Mouse (Mus musculus): ENCODE measurements around the gene Morf4l2. TPM values are rescaled to one million over a fixed set of nuclear protein-coding genes. Genes with fewer than 3 reads are reported as not detected.
"Not testable (repeated sequence)": the region's sequence is repeated elsewhere in the genome, so short reads cannot be mapped to it uniquely, and the experiment has no call there.

Gene Morf4l2
- 100 to 1,000 TPM; 428 to 458 TPM for total RNA-seq (2021)

DNA sequence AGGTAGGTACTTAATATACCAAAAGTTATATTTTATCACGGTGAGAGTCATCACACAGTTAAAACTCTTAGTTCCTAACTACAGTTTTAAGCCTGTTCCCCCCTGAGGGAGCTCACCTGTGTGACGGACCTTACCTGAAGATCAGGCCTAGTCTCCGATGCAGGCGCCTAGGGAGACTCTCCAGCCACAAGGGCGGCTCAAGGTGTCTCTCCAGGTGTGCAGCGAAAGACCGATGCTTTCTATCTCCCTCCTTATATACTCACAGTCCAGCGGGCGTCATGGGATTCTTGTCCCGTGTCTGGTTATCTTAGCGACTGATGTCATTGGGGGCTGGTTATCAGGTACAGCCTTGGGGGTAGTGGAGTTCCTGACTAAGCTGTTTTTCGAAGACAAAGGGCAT lies at the start of gene Morf4l2:
TSS of gene Morf4l2 (minus strand) at position 232 of the 400 bp plus-strand sequence.
- intact Hi-C loops (cut with DNase I), result loop anchor here (5.0 kb wide), 1 partner anchor 274 kb away; no protein-coding TSS in a partner anchor
- DNase-seq, result no peak

- no peak for DNase-seq
- intact Hi-C loops (cut with DNase I), result no loop called here
Observed at GRCm38 (mm10) chrX:136789446-136789845, 46.0 kb upstream of the Morf4l2 start.

DNA sequence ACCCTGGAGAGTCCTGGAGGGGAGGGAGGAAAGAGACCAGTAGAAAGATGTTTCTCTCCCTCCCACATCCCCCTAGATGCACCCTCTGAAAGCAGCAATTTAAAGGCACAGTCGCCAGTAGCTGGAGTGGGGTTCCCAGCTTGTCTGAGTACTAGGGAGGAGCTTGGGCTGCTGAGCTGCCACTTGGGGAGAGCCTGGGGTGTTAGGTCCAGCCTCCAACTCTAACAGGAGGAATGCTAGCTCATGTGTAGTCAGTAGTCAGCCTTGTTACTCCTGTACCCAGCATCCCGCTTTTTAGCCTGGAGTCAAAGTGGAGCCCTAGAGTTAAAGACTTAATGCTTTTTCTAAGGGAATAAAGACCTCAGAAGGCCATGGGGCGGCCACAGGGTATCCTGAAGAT lies 36.6 kb upstream of the Morf4l2 start, which contains the start of gene Glra4:
TSS of gene Glra4 (minus strand) at position 101 of the 400 bp plus-strand sequence.
- DNase-seq, result no peak
- intact Hi-C loops (cut with DNase I), result no loop called here

- no peak for DNase-seq
- intact Hi-C loops (cut with DNase I), result no loop called here
Observed at GRCm38 (mm10) chrX:136779262-136779661, 35.8 kb upstream of the Morf4l2 start.

GRCm38 (mm10) chrX:136778046-136778445 lies 34.6 kb upstream of the Morf4l2 start:
- intact Hi-C loops (cut with DNase I), result no loop called here
- DNase-seq, result peak; percentile 56

- DNase-seq, result peak; percentile 7
- intact Hi-C loops (cut with DNase I), result no loop called here
Observed at GRCm38 (mm10) chrX:136773035-136773434, 29.5 kb upstream of the Morf4l2 start.

- intact Hi-C loops (cut with DNase I), result no loop called here
- DNase-seq, result no peak
Observed at GRCm38 (mm10) chrX:136761103-136762074, 17.9 kb upstream of the Morf4l2 start.

DNA sequence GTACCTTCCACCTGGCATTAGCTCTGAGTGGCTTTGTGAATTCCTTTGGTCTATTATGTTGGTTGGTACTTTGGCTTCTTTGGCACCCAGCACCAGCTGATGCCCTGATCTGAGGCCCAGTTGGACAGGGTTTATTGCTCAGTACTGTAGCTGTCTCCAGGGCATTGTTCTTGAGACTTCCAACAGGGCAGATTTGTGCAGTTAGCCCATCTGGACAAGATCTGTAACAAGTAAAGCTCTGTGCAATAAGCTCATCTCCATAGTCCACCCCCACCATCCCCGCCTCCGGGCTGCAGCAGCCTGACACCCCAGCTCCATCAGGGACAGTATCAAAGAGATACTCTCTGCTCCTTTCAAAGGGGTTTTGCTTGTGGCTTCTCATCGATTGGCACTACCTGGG lies 12.0 kb upstream of the Morf4l2 start:
- intact Hi-C loops (cut with DNase I), result no loop called here
- no peak for DNase-seq

GRCm38 (mm10) chrX:136749329-136749728 lies 5.8 kb upstream of the Morf4l2 start:
- DNase-seq, result no peak
- intact Hi-C loops (cut with DNase I), result no loop called here

GRCm38 (mm10) chrX:136744663-136745062 lies 1.2 kb upstream of the Morf4l2 start:
- no peak for DNase-seq
- intact Hi-C loops (cut with DNase I), result loop anchor here (5.0 kb wide), 1 partner anchor 273 kb away; no protein-coding TSS in a partner anchor

DNA sequence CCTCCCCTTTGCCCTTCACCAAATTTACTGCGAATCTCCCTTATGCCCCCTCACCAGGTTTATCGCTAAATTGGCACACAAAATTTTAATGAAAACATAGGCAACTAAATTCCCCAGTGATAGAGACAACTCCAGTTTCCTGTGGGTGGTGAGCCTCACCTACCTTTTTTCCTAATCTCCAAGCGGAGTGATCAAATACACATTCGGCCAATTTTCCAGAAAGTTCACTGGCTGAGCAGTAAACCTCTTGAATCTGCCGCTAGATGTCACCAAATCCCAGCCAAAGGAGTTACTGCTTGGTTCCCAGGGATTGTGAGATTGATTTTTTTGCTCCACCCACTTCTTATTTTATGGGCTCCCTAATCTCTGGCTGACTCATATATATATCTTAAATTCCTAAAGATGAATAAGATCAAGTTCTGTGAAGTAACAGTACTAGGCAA lies 808 bp downstream of the Morf4l2 start:
- intact Hi-C loops (cut with DNase I), result loop anchor here (5.0 kb wide), 1 partner anchor 275 kb away; no protein-coding TSS in a partner anchor

GRCm38 (mm10) chrX:136742241-136742640 lies 1.2 kb downstream of the Morf4l2 start:
- intact Hi-C loops (cut with DNase I), result loop anchor here (5.0 kb wide), 1 partner anchor 275 kb away; no protein-coding TSS in a partner anchor
- peak; percentile 1 for DNase-seq

More for the DNA sequence above, 808 bp downstream of the Morf4l2 start:
- peak; percentile 55 for DNase-seq

DNA sequence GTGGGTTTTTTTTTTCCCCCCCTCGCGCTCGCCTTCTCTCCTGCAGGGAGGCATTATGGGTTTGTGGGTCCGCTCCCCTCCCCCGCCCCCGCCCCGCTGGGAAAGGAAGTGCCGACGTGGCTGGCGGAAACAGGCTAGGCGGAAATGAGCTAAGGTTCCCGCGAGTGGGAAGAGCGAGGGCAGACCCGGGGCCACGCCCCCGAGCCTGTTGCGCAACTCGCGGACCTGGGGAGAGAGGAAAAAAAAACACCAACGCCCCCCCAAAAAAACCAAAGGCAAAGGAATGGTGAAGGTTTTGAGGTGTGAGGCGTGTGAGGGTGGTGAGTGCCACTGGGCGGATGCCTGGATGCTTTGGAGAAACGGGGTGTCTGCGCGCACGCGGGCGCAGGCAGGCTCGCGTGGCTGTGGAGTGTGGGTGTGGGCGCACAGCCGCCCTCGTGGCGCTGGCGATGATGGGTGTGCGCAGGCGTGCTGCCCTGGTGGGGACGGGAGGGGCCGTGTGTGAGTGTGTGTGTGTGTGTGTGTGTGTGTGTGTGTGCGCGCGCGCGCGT lies 1.8 kb downstream of the Morf4l2 start:
- peak; percentile 81 for DNase-seq
- intact Hi-C loops (cut with DNase I), result loop anchor here (5.0 kb wide), 1 partner anchor 276 kb away; no protein-coding TSS in a partner anchor

DNA sequence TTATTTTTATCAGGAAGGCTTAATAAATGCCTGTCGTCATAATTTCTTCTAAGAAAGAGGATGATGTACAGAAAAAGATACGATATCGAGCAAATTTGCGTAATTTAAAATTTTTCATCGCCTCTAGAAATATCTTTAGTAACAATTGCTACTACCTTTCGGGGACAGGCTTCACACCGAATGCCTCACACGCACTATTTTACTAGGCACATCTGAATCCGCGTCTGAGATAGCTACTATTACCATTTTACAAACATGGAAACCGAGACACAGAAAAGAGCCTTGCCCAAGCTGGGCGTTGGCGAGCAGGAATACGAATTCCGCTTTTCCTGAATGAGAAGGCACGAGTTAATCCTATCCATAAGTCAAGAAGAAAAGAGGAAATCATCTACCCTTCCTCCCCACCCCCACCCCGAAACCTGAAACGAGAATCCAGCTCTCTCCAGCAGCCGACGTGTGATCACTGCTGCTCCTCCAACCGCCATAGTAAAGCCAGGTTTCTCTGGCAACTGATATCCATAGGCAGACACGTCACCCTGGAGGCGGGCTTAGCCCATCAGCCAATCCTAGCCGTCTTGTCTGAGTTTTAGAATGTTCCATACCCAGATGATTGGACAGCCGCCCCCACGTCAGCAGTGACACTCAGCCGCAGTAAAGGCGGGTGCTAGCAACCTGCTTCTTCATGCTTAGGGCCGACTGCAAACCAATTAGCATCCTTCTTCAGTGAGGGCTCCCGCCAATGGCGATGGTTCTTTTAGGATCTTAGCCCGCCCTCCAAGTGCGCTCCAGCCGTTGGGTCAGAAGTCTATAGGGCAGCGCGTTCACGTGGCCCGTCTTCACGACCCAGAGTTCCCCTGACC lies 2.5 kb downstream of the Morf4l2 start:
- DNase-seq, result peak; percentile 94
- intact Hi-C loops (cut with DNase I), result loop anchor here (5.0 kb wide), 1 partner anchor 276 kb away; no protein-coding TSS in a partner anchor

- peak; percentile 11 for DNase-seq
- intact Hi-C loops (cut with DNase I), result loop anchor here (5.0 kb wide), 1 partner anchor 277 kb away; no protein-coding TSS in a partner anchor
Observed at GRCm38 (mm10) chrX:136740087-136740790, 3.3 kb downstream of the Morf4l2 start.

GRCm38 (mm10) chrX:136732016-136732415 lies 11.5 kb downstream of the Morf4l2 start:
- intact Hi-C loops (cut with DNase I), result loop anchor here (10.0 kb wide), 1 partner anchor 107 kb away; no protein-coding TSS in a partner anchor
- no peak for DNase-seq

GRCm38 (mm10) chrX:136714742-136715474 lies 28.6 kb downstream of the Morf4l2 start:
- DNase-seq; intact Hi-C loops (cut with DNase I): not testable (repeated sequence)

- intact Hi-C loops (cut with DNase I), result no loop called here
- DNase-seq, result peak; percentile 3
Observed at GRCm38 (mm10) chrX:136708782-136709181, 34.7 kb downstream of the Morf4l2 start.

DNA sequence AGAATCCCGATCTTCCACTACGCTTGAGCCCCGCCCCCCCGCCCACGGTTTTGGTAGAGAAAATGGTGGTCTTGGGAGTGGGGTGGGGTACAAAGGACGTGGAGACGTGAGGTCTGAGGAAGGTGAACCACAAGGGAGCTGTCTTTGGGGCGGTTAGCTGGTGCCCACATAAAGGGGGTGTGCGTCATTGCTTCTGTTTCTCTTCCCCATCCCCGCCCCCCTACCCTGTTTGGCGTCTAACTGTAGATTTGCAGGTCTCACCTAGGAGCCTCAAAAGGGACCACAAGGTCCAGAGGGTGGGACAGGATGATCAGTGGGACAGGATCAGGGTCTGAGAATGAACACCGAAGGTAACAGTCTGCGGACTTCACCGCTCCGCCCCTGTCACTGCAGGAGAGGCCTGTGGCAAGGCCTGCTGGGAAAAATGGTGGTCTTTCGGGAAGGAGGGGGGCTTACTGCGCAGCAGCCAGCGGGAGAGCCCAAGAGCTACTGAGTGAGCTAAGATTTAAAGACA lies 35.3 kb downstream of the Morf4l2 start:
- intact Hi-C loops (cut with DNase I), result no loop called here
- DNase-seq, result peak; percentile 62
